Mouse (Mus musculus): ENCODE data around the gene Tcf20. TPM values are rescaled to one million over a fixed set of nuclear protein-coding genes. Genes with fewer than 3 reads are reported as not detected.

The Tcf20 gene
- 114 to 123 TPM (median 118 TPM) in 4 replicates for total RNA-seq (2023; ENCODE audit: inconsistent age)

DNA sequence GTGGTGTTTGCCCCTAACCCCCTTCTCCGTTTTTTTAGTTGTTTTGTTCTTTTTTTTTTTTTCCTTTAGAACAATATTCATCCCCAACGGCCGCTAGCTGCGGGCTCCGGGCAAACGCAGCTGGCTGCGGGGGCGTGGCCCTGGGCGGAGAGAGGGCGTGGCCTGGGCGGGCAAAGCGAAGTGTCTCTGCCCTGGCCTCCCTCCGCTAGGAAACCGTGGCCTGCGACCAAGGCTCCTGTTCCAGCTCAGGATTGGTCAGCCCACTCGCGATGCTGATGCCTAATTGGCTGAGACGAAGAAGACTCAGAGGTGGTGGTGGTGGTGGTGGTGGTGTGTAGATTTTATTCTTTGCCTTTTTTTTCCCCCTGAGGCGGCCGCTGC is at the start of gene Tcf20:
Gene Tcf20 (minus strand): TSS at position 141 of the 381 bp plus-strand sequence.

DNA sequence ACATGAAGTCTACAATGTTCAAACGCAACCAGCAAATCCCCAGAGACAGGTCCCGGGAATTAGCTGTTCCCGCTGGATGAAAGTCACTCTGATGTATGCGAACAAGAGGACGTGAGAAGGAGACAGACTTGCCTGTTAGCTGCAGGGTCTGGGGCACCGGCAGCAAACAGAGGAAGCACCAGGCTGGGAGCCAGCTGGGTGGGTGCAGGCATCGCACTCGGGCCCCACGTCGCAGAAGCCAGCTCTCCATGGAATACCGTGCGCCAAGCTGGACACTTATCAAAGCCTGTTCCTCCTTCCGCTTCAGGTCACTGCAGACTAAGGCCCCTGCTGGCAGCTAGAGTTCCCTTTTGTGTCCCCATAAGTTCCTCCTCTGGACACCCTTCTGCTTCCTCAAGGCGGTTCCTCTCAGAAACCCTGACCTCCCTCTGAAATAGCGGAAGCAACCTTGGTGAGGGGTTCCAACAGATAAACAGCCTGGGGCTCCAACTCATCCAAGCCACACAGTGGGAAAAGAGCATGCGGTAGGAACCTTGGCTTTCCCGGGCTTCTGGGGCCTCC is 45.4 kb upstream of the Tcf20 start, which contains the start of gene Nfam1:
Gene Nfam1 (minus strand): TSS at position 326 of the 561 bp plus-strand sequence.

DNA sequence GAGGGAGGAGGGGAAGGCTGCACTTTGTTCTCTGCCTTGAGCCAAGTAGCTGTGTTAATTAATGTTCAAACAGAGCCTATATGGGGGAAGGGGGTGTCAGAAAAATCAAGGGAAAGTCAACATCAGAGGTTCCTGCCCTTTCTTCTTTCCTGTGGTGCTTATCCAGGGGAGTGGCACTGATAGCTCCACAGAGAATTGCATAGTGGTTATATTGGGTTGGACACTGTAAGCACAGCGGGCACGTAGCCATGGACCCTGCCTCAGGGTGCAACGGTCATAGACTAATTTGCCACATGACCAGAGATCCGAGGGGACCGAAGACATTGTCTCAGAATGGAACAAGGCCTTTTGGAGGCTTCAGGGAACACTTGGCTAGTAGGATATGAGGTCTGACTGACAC is 193.4 kb downstream of the Tcf20 start, which contains the start of gene Cyp2d26:
Gene Cyp2d26 (minus strand): TSS at position 18 of the 400 bp plus-strand sequence.

DNA sequence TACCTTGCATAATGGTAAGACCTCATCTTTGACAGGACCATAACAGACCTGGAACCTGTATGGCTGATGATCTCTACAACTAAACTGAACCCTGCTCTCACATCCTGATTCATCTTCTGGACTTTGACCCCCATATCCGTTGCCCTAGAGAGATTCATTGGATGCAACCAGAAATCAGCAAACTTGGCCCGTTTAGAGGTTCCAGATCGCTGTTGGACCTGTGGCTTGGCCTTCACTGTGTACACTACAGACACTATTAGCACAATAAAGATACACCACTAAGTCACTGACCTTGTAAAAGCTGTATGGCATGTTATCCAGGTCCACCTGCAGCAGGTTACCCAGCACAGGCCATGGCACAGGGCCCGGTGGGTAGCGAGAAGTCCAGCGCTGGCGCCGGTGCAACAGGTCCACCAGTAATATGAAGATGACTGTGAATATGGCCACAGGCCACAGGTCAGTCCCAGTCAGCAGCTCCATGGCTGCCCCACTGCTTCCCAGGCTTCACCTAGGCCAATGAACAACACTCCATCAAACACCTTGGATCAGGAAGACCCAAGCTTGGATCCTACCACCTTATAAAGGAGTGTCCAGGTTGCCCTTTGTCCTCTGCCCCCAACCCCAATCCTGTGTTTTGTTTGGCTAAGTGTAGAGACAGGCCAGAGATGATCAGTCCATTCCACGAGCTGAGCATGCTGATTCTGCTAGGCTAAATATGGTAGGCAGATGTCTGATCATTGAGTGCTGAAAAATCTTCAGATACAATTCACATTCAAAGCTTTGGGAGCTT is 223.8 kb downstream of the Tcf20 start, which contains the start of gene Cyp2d40:
Gene Cyp2d40 (minus strand): TSS at position 553 of the 790 bp plus-strand sequence.

Other genes starting within 250 kb of the Tcf20 start
- gene Cyp2d40, start 223.7 kb downstream of the Tcf20 start, total RNA-seq (2023; ENCODE audit: inconsistent age): not detected in 4 replicates
- 0.42 TPM in 2 of 4 replicates, not detected in the others for gene Cyp2d26, start 193.6 kb downstream of the Tcf20 start, total RNA-seq (2023; ENCODE audit: inconsistent age)
- gene Nfam1, start 45.4 kb upstream of the Tcf20 start, total RNA-seq (2023; ENCODE audit: inconsistent age): 35.5 to 40.4 TPM (median 38.0 TPM) in 4 replicates
- 19.6 to 23.0 TPM (median 20.3 TPM) in 4 replicates for gene Serhl, start 101.6 kb upstream of the Tcf20 start, total RNA-seq (2023; ENCODE audit: inconsistent age)
- gene Rrp7a, start 134.9 kb upstream of the Tcf20 start, total RNA-seq (2023; ENCODE audit: inconsistent age): 83.6 to 101 TPM (median 93.1 TPM) in 4 replicates
- gene Poldip3, start 161.5 kb upstream of the Tcf20 start, total RNA-seq (2023; ENCODE audit: inconsistent age): 176 to 186 TPM (median 180 TPM) in 4 replicates
- gene Cyb5r3, start 184.7 kb upstream of the Tcf20 start, total RNA-seq (2023; ENCODE audit: inconsistent age): 75.2 to 89.8 TPM (median 83.5 TPM) in 4 replicates

Measured in B cell, adult (primary cell).